Mouse (Mus musculus) layer of hippocampus, adult 11-12 months (tissue): ENCODE data around the gene Sel1l3.

ENCODE experiments used
- DNase-seq: peaks from one replicate; pipeline ENCODE4 v3.0.0; 2022; ENCODE audit warnings: low spot score

The Sel1l3 gene

GRCm38 (mm10) chr5:53174461-53174860 lies 39.3 kb downstream of the Sel1l3 start:
- DNase-seq, result no peak

- DNase-seq, result no peak
Observed at GRCm38 (mm10) chr5:53172908-53173307, 40.8 kb downstream of the Sel1l3 start.

- DNase-seq, result no peak
Observed at GRCm38 (mm10) chr5:53172256-53172636, 41.5 kb downstream of the Sel1l3 start.

GRCm38 (mm10) chr5:53171611-53172255 lies 42.0 kb downstream of the Sel1l3 start:
- no peak for DNase-seq

- no peak for DNase-seq
Observed at GRCm38 (mm10) chr5:53167564-53167963, 46.2 kb downstream of the Sel1l3 start.

GRCm38 (mm10) chr5:53165672-53166071 lies 48.1 kb downstream of the Sel1l3 start:
- DNase-seq, result no peak

GRCm38 (mm10) chr5:53162436-53162835 lies 51.3 kb downstream of the Sel1l3 start:
- DNase-seq, result peak; percentile 48

- DNase-seq, result no peak
Observed at GRCm38 (mm10) chr5:53161506-53162186, 52.1 kb downstream of the Sel1l3 start.

GRCm38 (mm10) chr5:53160207-53160606 lies 53.5 kb downstream of the Sel1l3 start:
- DNase-seq, result no peak

- DNase-seq, result no peak
Observed at GRCm38 (mm10) chr5:53159631-53160030, 54.1 kb downstream of the Sel1l3 start.

GRCm38 (mm10) chr5:53159166-53159565 lies 54.6 kb downstream of the Sel1l3 start:
- DNase-seq, result no peak

- DNase-seq, result peak; percentile 43
Observed at GRCm38 (mm10) chr5:53155985-53156679, 57.6 kb downstream of the Sel1l3 start.

- peak; percentile 76 for DNase-seq
Observed at GRCm38 (mm10) chr5:53154501-53154900, 59.2 kb downstream of the Sel1l3 start.

GRCm38 (mm10) chr5:53154078-53154477 lies 59.6 kb downstream of the Sel1l3 start:
- DNase-seq, result no peak

- DNase-seq, result no peak
Observed at GRCm38 (mm10) chr5:53153144-53153543, 60.6 kb downstream of the Sel1l3 start.

GRCm38 (mm10) chr5:53151379-53151960 lies 62.3 kb downstream of the Sel1l3 start:
- DNase-seq, result no peak

GRCm38 (mm10) chr5:53148960-53149685 lies 64.6 kb downstream of the Sel1l3 start:
- no peak for DNase-seq

GRCm38 (mm10) chr5:53148160-53148923 lies 65.4 kb downstream of the Sel1l3 start:
- DNase-seq, result no peak

GRCm38 (mm10) chr5:53147418-53147817 lies 66.3 kb downstream of the Sel1l3 start:
- no peak for DNase-seq

GRCm38 (mm10) chr5:53146684-53147061 lies 67.1 kb downstream of the Sel1l3 start:
- DNase-seq, result no peak

- no peak for DNase-seq
Observed at GRCm38 (mm10) chr5:53146049-53146683, 67.6 kb downstream of the Sel1l3 start.
